Mouse (Mus musculus): ENCODE data around the gene Astl.

Astl gene

GRCm38 (mm10) chr2:127324456-127324855 is 14.0 kb upstream of the Astl start:
- DNase-seq (ENCODE audit: low spot score): no peak

- DNase-seq (ENCODE audit: low spot score): no peak
Measured at GRCm38 (mm10) chr2:127328090-127328851, 10.2 kb upstream of the Astl start.

GRCm38 (mm10) chr2:127332807-127333570 is 5.5 kb upstream of the Astl start:
- no peak for DNase-seq (ENCODE audit: low spot score)

GRCm38 (mm10) chr2:127333945-127334603 is 4.4 kb upstream of the Astl start:
- no peak for DNase-seq (ENCODE audit: low spot score)

- DNase-seq (ENCODE audit: low spot score): no peak
Measured at GRCm38 (mm10) chr2:127335078-127335541, 3.3 kb upstream of the Astl start.

- DNase-seq (ENCODE audit: low spot score): peak; percentile 27
Measured at GRCm38 (mm10) chr2:127335767-127336496, 2.5 kb upstream of the Astl start, which contains the start of gene Dusp2. TSS of gene Dusp2 (plus strand) at chr2:127336159.

- DNase-seq (ENCODE audit: low spot score): no peak
Measured at GRCm38 (mm10) chr2:127336497-127336832, 2.0 kb upstream of the Astl start.

- DNase-seq (ENCODE audit: low spot score): no peak
Measured at GRCm38 (mm10) chr2:127336885-127337284, 1.6 kb upstream of the Astl start.

GRCm38 (mm10) chr2:127337531-127337930 is 908 bp upstream of the Astl start:
- no peak for DNase-seq (ENCODE audit: low spot score)

GRCm38 (mm10) chr2:127338012-127338411 is 427 bp upstream of the Astl start:
- no peak for DNase-seq (ENCODE audit: low spot score)

- no peak for DNase-seq (ENCODE audit: low spot score)
Measured at GRCm38 (mm10) chr2:127338833-127339232, 394 bp downstream of the Astl start.

GRCm38 (mm10) chr2:127339262-127339661 is 823 bp downstream of the Astl start:
- DNase-seq (ENCODE audit: low spot score): no peak

GRCm38 (mm10) chr2:127341159-127341558 is 2.7 kb downstream of the Astl start:
- DNase-seq (ENCODE audit: low spot score): no peak

- DNase-seq (ENCODE audit: low spot score): no peak
Measured at GRCm38 (mm10) chr2:127346334-127346733, 7.9 kb downstream of the Astl start.

- DNase-seq (ENCODE audit: low spot score): no peak
Measured at GRCm38 (mm10) chr2:127347147-127347985, 8.9 kb downstream of the Astl start.

- no peak for DNase-seq (ENCODE audit: low spot score)
Measured at GRCm38 (mm10) chr2:127353881-127354280, 15.4 kb downstream of the Astl start.

- DNase-seq (ENCODE audit: low spot score): peak; percentile 64
Measured at GRCm38 (mm10) chr2:127362459-127363281, 24.2 kb downstream of the Astl start, which contains the start of gene Adra2b. TSS of gene Adra2b (plus strand) at chr2:127363208.

GRCm38 (mm10) chr2:127363282-127363652 is 24.8 kb downstream of the Astl start:
- no peak for DNase-seq (ENCODE audit: low spot score)

- no peak for DNase-seq (ENCODE audit: low spot score)
Measured at GRCm38 (mm10) chr2:127363696-127364095, 25.3 kb downstream of the Astl start.

GRCm38 (mm10) chr2:127364452-127364851 is 26.0 kb downstream of the Astl start:
- DNase-seq (ENCODE audit: low spot score): no peak

Data from urinary bladder, postnatal 10 days (tissue).